Mouse (Mus musculus): ENCODE measurements around the gene Rabepk. TPM values are rescaled to one million over a fixed set of nuclear protein-coding genes. Genes with fewer than 3 reads are reported as not detected.
"Not testable (repeated sequence)": the region's sequence is repeated elsewhere in the genome, so short reads cannot be mapped to it uniquely, and the experiment has no call there.

Gene Rabepk
- polyA plus RNA-seq, 1 experiment = 431 TPM

DNA sequence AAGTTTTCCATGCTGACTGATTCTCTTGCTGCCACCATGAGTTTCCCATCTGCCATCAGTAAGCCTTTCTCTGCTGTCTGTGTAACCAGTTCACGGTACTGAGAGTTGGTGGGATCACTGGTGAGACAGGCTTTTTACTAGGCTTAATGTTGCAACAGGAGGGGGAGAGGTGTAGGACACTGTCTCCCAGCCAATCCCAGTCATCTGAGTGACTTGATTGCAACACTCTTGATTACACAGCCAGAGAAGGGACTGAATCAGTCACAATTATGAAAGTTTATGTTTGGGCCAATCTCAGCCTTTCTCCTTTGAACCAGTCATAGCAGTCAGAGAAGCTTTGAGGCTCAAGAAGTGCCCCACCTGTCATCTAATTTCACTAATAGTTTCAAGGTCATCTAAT lies 28.3 kb upstream of the Rabepk start:
- Histone ChIP-seq H3K27ac (ENCODE audit: control insufficient read depth, insufficient read depth, low read depth, low read length) (no peak overlapping the region), H3K4me3 (ENCODE audit: control insufficient read depth, low read depth, low read length) (no peak overlapping the region), H3K36me3 (ENCODE audit: control insufficient read depth, insufficient read depth, low read length) (no peaks in the 10 kb centered on the region), H3K4me1 (ENCODE audit: control insufficient read depth, insufficient read depth, low read length) (peaks cover 3% of the 10 kb centered on the region), H3K27me3 (ENCODE audit: control insufficient read depth, insufficient read depth, low read length) (no peaks in the 10 kb centered on the region)
- TF ChIP-seq CTCF (IDR thresholded peaks at IDR 0.05; ENCODE audit: control insufficient read depth, insufficient read depth, insufficient replicate concordance, low read depth, low read length) (no peak), POLR2A (IDR thresholded peaks at IDR 0.05; ENCODE audit: control insufficient read depth, low read depth, low read length) (no peak)

DNA sequence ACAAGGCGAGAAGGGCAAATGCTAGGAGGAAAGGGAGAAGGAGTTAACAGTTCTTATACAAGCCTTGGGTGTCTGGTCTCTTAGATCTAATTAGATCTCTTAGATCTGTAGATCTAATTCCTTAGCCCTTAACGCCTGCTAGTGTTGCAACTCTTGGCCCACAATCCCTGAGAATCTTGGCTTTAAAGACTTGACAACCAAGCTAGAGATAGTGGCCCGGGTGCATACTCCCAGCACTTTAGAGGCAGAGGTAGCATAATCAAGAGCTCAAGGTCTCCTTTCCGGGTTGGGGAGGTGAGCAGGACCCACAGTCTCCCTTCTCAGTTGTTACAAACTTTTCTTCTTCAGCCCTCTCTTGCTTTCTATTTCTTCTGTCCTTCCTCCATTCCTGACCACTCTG lies 27.9 kb upstream of the Rabepk start:
- Histone ChIP-seq H3K27me3 (ENCODE audit: control insufficient read depth, insufficient read depth, low read length) (no peaks in the 10 kb centered on the region), H3K36me3 (ENCODE audit: control insufficient read depth, insufficient read depth, low read length) (no peaks in the 10 kb centered on the region), H3K27ac (ENCODE audit: control insufficient read depth, insufficient read depth, low read depth, low read length) (no peak overlapping the region), H3K4me1 (ENCODE audit: control insufficient read depth, insufficient read depth, low read length) (peaks cover 3% of the 10 kb centered on the region), H3K4me3 (ENCODE audit: control insufficient read depth, low read depth, low read length) (no peak overlapping the region)
- TF ChIP-seq CTCF (IDR thresholded peaks at IDR 0.05; ENCODE audit: control insufficient read depth, insufficient read depth, insufficient replicate concordance, low read depth, low read length) = no peak
- TF ChIP-seq POLR2A (IDR thresholded peaks at IDR 0.05; ENCODE audit: control insufficient read depth, low read depth, low read length) = no peak

DNA sequence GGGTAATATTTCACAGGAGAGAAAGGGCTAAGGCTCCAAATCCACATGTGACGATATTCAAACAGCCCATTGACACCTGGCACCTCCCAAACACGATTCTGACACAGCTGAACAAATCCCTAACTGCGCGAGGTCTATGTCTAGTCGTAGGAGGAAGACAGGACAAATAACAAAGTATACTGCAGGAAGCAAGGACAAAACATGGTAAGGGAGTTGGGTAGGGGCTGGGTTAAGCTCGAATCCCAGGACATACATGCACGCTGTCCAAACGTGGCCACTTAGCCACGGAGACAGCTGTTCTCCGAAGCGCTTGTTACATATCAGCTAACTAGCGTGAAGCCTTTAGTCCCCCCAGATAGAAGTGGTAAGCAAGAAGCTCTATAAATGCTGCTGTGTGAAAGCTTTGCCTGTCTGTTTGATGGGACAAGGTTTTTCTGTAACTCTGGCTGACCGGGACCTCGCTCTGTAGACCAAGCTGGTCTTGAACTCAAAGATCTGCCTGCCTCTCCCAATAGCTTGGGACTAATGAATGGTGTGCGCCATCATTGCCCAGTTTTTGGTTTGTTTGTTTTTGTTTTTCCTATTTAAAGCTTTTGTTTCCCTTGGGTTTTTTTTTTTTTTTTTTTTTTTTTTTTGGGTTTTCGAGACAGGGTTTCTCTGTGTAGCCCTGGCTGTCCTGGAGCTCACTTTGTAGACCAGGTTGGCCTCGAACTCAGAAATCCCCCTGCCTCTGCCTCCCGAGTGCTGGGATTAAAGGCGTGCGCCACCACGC lies 26.9 kb upstream of the Rabepk start:
- peaks cover 3% of the 10 kb centered on the region for H3K4me1 ChIP-seq (ENCODE audit: control insufficient read depth, insufficient read depth, low read length)
- peak overlapping the region; percentile 72 for H3K27ac ChIP-seq (ENCODE audit: control insufficient read depth, insufficient read depth, low read depth, low read length)
- TF ChIP-seq CTCF (IDR thresholded peaks at IDR 0.05; ENCODE audit: control insufficient read depth, insufficient read depth, insufficient replicate concordance, low read depth, low read length) (no peak), POLR2A (IDR thresholded peaks at IDR 0.05; ENCODE audit: control insufficient read depth, low read depth, low read length) (no peak)
- H3K27me3 ChIP-seq (ENCODE audit: control insufficient read depth, insufficient read depth, low read length) = no peaks in the 10 kb centered on the region
- no peaks in the 10 kb centered on the region for H3K36me3 ChIP-seq (ENCODE audit: control insufficient read depth, insufficient read depth, low read length)
- H3K4me3 ChIP-seq (ENCODE audit: control insufficient read depth, low read depth, low read length) = peak overlapping the region; percentile 99

DNA sequence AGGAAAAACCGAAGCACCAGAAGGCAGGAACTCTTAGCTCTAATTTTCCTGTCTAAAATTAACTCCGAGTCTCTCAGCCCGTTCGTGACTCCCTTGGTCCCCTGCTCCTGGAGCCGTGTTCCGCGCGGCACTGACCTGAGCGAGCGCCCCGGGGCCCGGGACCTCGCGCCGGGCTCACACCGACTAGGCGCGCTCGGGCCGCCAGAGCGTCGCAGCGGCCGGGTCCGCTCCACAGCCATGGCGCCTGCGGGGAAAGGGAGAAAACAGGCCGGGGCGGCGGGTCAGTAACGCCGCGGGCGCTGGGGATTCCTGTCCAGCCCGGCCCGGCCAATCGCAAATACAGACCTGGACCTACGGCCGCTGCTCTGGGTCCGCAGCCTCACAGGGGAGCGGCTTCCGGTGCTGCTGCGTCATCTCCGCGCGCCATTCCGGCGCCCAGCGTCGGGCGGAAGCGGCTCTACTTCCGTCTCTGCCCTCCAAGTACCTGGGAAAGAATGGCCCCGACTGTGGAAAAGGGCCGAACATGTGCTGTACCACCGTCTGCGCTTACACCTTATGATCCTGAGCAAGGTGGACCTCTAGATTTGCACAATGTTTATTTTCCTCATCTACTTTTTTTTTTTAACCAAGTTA lies 26.2 kb upstream of the Rabepk start, which contains the start of gene Fbxw2:
Gene Fbxw2 (minus strand): TSS at position 485 of the 633 bp plus-strand sequence.
- Histone ChIP-seq H3K4me3 (ENCODE audit: control insufficient read depth, low read depth, low read length) (peak within 1 kb of the TSS; percentile 99), H3K27ac (ENCODE audit: control insufficient read depth, insufficient read depth, low read depth, low read length) (peak within 1 kb of the TSS; percentile 76), H3K36me3 (ENCODE audit: control insufficient read depth, insufficient read depth, low read length) (no peaks in the 10 kb centered on the region), H3K27me3 (ENCODE audit: control insufficient read depth, insufficient read depth, low read length) (no peaks in the 10 kb centered on the region), H3K4me1 (ENCODE audit: control insufficient read depth, insufficient read depth, low read length) (peaks cover 3% of the 10 kb centered on the region)
- TF ChIP-seq CTCF (IDR thresholded peaks at IDR 0.05; ENCODE audit: control insufficient read depth, insufficient read depth, insufficient replicate concordance, low read depth, low read length) = no peak
- TF ChIP-seq POLR2A (IDR thresholded peaks at IDR 0.05; ENCODE audit: control insufficient read depth, low read depth, low read length) = peak; percentile 77

DNA sequence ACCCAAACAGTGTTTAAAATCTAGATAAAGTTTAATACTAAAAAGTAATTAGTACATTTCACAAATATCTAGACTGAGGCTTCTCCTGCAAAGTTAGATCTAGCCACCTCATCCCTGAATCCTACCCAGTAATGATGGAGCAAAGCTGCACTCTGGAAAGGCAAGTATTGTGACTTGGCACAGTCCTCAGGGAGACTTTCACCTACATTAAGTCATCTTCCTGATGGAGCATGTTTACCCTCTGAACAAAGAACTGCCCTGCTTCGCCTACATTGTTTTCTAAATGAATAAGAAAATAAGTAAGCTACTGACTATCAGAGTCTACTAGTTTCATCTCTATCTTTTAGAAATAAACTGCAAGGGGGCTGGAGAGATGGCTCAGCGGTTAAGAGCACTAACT lies 18.8 kb upstream of the Rabepk start:
- TF ChIP-seq POLR2A (IDR thresholded peaks at IDR 0.05; ENCODE audit: control insufficient read depth, low read depth, low read length) (no peak), CTCF (IDR thresholded peaks at IDR 0.05; ENCODE audit: control insufficient read depth, insufficient read depth, insufficient replicate concordance, low read depth, low read length) (no peak)
- H3K36me3 ChIP-seq (ENCODE audit: control insufficient read depth, insufficient read depth, low read length) = no peaks in the 10 kb centered on the region

DNA sequence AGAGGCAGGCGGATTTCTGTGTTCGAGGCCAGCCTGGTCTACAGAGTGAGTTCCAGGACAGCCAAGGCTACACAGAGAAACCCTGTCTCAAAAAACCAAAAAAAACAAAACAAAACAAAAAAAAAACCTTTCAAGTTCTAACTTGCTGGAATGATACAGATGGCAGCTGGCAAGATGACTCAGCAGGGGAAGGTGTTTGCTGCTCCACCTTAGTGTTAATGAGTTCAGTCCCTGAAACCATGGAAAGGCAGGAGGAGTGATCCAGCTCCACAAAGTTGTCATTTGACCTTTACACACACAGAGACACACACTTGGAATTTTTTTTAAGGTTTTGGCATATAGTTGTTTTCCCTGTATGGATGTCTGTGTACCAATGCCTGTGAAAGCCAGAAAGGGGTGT lies 16.2 kb upstream of the Rabepk start:
- H3K36me3 ChIP-seq (ENCODE audit: control insufficient read depth, insufficient read depth, low read length); H3K27ac ChIP-seq (ENCODE audit: control insufficient read depth, insufficient read depth, low read depth, low read length); H3K4me3 ChIP-seq (ENCODE audit: control insufficient read depth, low read depth, low read length); H3K4me1 ChIP-seq (ENCODE audit: control insufficient read depth, insufficient read depth, low read length); H3K27me3 ChIP-seq (ENCODE audit: control insufficient read depth, insufficient read depth, low read length): not testable (repeated sequence)

More for the DNA sequence above, 18.8 kb upstream of the Rabepk start:
- H3K4me1 ChIP-seq (ENCODE audit: control insufficient read depth, insufficient read depth, low read length) = no peaks in the 10 kb centered on the region
- no peak overlapping the region for H3K4me3 ChIP-seq (ENCODE audit: control insufficient read depth, low read depth, low read length)
- no peaks in the 10 kb centered on the region for H3K27me3 ChIP-seq (ENCODE audit: control insufficient read depth, insufficient read depth, low read length)
- H3K27ac ChIP-seq (ENCODE audit: control insufficient read depth, insufficient read depth, low read depth, low read length) = no peak overlapping the region

DNA sequence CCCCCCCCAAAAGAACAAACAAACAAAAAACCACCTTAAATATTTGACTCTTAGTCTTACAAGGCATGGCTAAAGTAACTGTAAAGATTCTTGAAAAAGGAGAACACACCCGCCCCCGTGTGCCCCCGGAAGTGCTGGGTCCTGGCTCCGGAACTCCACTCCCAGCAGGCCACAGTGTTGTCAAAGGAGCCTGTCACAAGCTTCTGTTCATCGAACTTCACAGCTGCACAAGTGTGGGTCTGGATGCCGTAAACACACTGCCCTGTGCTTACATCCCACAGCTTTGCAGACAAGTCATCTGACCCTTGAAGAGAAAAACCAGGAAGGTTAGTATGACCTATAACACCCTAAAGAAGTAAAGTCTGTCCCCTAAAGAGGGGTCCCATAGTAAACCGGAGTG lies 13.0 kb upstream of the Rabepk start:
- H3K36me3 ChIP-seq (ENCODE audit: control insufficient read depth, insufficient read depth, low read length) = no peaks in the 10 kb centered on the region
- TF ChIP-seq POLR2A (IDR thresholded peaks at IDR 0.05; ENCODE audit: control insufficient read depth, low read depth, low read length) = no peak
- H3K27ac ChIP-seq (ENCODE audit: control insufficient read depth, insufficient read depth, low read depth, low read length) = no peak overlapping the region

More for the DNA sequence above, 13.0 kb upstream of the Rabepk start:
- Histone ChIP-seq H3K27me3 (ENCODE audit: control insufficient read depth, insufficient read depth, low read length) (no peaks in the 10 kb centered on the region), H3K4me3 (ENCODE audit: control insufficient read depth, low read depth, low read length) (no peak overlapping the region), H3K4me1 (ENCODE audit: control insufficient read depth, insufficient read depth, low read length) (no peaks in the 10 kb centered on the region)
